Mouse (Mus musculus): ENCODE measurements around the gene Stk40.
"Not testable (repeated sequence)": the region's sequence is repeated elsewhere in the genome, so short reads cannot be mapped to it uniquely, and the experiment has no call there.

Stk40 gene

GRCm38 (mm10) chr4:126103590-126104068, at the start of gene Stk40:
Stk40 (plus strand) TSS chr4:126103957.
- DNase-seq (ENCODE audit: low spot score): peak; percentile 96

GRCm38 (mm10) chr4:126057207-126058133, 46.3 kb upstream of the Stk40 start:
- DNase-seq (ENCODE audit: low spot score): no peak

GRCm38 (mm10) chr4:126058134-126058996, 45.4 kb upstream of the Stk40 start, which contains the start of gene Oscp1:
Oscp1 (plus strand) TSS chr4:126058565.
- peak; percentile 88 for DNase-seq (ENCODE audit: low spot score)

- peak; percentile 36 for DNase-seq (ENCODE audit: low spot score)
Observed at GRCm38 (mm10) chr4:126058997-126059362, 44.8 kb upstream of the Stk40 start.

GRCm38 (mm10) chr4:126062856-126063255, 40.9 kb upstream of the Stk40 start:
- DNase-seq (ENCODE audit: low spot score): no peak

GRCm38 (mm10) chr4:126065241-126065640, 38.5 kb upstream of the Stk40 start:
- DNase-seq (ENCODE audit: low spot score): peak; percentile 41

GRCm38 (mm10) chr4:126067401-126068077, 36.2 kb upstream of the Stk40 start:
- DNase-seq (ENCODE audit: low spot score): no peak

- DNase-seq (ENCODE audit: low spot score): no peak
Observed at GRCm38 (mm10) chr4:126068842-126069241, 34.9 kb upstream of the Stk40 start.

GRCm38 (mm10) chr4:126077833-126078232, 25.9 kb upstream of the Stk40 start:
- no peak for DNase-seq (ENCODE audit: low spot score)

GRCm38 (mm10) chr4:126079266-126079665, 24.5 kb upstream of the Stk40 start:
- DNase-seq (ENCODE audit: low spot score): no peak

- no peak for DNase-seq (ENCODE audit: low spot score)
Observed at GRCm38 (mm10) chr4:126081601-126082000, 22.2 kb upstream of the Stk40 start.

- no peak for DNase-seq (ENCODE audit: low spot score)
Observed at GRCm38 (mm10) chr4:126083021-126083420, 20.7 kb upstream of the Stk40 start.

- no peak for DNase-seq (ENCODE audit: low spot score)
Observed at GRCm38 (mm10) chr4:126084382-126084781, 19.4 kb upstream of the Stk40 start.

- peak; percentile 62 for DNase-seq (ENCODE audit: low spot score)
Observed at GRCm38 (mm10) chr4:126085996-126086576, 17.7 kb upstream of the Stk40 start.

GRCm38 (mm10) chr4:126090101-126090847, 13.5 kb upstream of the Stk40 start:
- DNase-seq (ENCODE audit: low spot score): no peak

- DNase-seq (ENCODE audit: low spot score): no peak
Observed at GRCm38 (mm10) chr4:126090848-126091124, 13.0 kb upstream of the Stk40 start.

GRCm38 (mm10) chr4:126091873-126092272, 11.9 kb upstream of the Stk40 start:
- DNase-seq (ENCODE audit: low spot score): no peak

GRCm38 (mm10) chr4:126095622-126096430, 7.9 kb upstream of the Stk40 start:
- DNase-seq (ENCODE audit: low spot score): not testable (repeated sequence)

- DNase-seq (ENCODE audit: low spot score): peak; percentile 95
Observed at GRCm38 (mm10) chr4:126096464-126097111, 7.2 kb upstream of the Stk40 start, which contains the start of gene Lsm10. Lsm10 (plus strand) TSS chr4:126096623.

Data from left cerebral cortex, adult 11 months (tissue).